Mouse (Mus musculus): ENCODE measurements around the gene Sntn.

Gene Sntn

GRCm38 (mm10) chr14:13670576-13670975 lies at the start of gene Sntn:
Gene Sntn, plus strand, starts transcription at chr14:13670876.
- in situ Hi-C loops (cut with MboI), result no loop called here

GRCm38 (mm10) chr14:13649865-13650264 lies 20.8 kb upstream of the Sntn start:
- in situ Hi-C loops (cut with MboI), result no loop called here

GRCm38 (mm10) chr14:13651039-13651438 lies 19.6 kb upstream of the Sntn start:
- in situ Hi-C loops (cut with MboI), result no loop called here

GRCm38 (mm10) chr14:13651541-13652298 lies 19.0 kb upstream of the Sntn start:
- in situ Hi-C loops (cut with MboI), result no loop called here

- in situ Hi-C loops (cut with MboI), result no loop called here
These were observed 16.0 kb downstream of the Sntn start for GRCm38 (mm10) chr14:13686716-13687115.

GRCm38 (mm10) chr14:13690426-13690825 lies 19.8 kb downstream of the Sntn start:
- in situ Hi-C loops (cut with MboI), result no loop called here

GRCm38 (mm10) chr14:13732263-13732662 lies 61.6 kb downstream of the Sntn start:
- in situ Hi-C loops (cut with MboI), result no loop called here

Data from mature B cell (primary cell).